Mouse (Mus musculus) cerebellum, adult 2 months (tissue): ENCODE data around the gene Mpp2.

Source experiments
- CTCF ChIP-seq: fragments of 200-500 bp; IDR thresholded peaks from 2 replicates; pipeline ENCODE4 v1.5.1; 2011; ENCODE audit warnings: low read depth, mild to moderate bottlenecking, control low read depth, low read length, moderate library complexity, borderline replicate concordance; ENCODE audit not compliant: insufficient read depth
- POLR2A ChIP-seq: fragments of 200-500 bp; IDR thresholded peaks from 2 replicates; pipeline ENCODE4 v1.6.1; 2011; ENCODE audit warnings: low read length, control low read depth, borderline replicate concordance; ENCODE audit not compliant: insufficient read depth

DNA sequence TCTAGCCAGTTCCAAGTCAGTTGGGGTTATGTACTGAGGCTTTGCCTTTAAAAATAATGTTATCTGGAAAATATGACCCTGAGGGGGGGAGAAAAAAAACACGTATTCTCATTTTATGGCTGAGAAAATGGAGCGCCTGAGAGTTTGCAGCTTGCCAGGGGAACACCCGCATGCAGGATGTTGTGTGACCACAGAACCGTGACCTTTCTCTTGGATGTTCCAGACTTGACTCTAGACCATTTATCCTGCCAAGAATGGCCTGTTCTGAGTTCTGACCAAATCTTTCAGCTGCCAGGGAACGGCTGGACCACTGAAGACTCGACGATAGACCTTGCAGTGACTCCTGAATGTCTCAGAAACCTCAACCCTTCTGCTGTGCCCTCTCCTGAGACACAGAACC, 35.1 kb downstream of the Mpp2 start:
- TF ChIP-seq CTCF (no peak), POLR2A (no peak)
